Mouse (Mus musculus): ENCODE measurements around the gene Usf1.

Usf1 gene

GRCm38 (mm10) chr1:171419291-171419882 lies 8.3 kb downstream of the Usf1 start:
- no peak for DNase-seq

GRCm38 (mm10) chr1:171419905-171420304 lies 8.8 kb downstream of the Usf1 start:
- no peak for DNase-seq

- DNase-seq: no peak
Observed at GRCm38 (mm10) chr1:171422504-171423095, 11.5 kb downstream of the Usf1 start.

GRCm38 (mm10) chr1:171424638-171425037 lies 13.5 kb downstream of the Usf1 start:
- DNase-seq: no peak

GRCm38 (mm10) chr1:171425126-171425525 lies 14.0 kb downstream of the Usf1 start:
- DNase-seq: no peak

GRCm38 (mm10) chr1:171432158-171432557 lies 21.0 kb downstream of the Usf1 start:
- DNase-seq: no peak

- no peak for DNase-seq
Observed at GRCm38 (mm10) chr1:171435288-171435814, 24.2 kb downstream of the Usf1 start.

- no peak for DNase-seq
Observed at GRCm38 (mm10) chr1:171435974-171436373, 24.9 kb downstream of the Usf1 start.

- peak; percentile 41 to 55 for DNase-seq
Observed at GRCm38 (mm10) chr1:171437264-171438013, 26.3 kb downstream of the Usf1 start, which contains the start of gene F11r. F11r (plus strand) TSS chr1:171437535.

- DNase-seq: no peak
Observed at GRCm38 (mm10) chr1:171438014-171438670, 27.0 kb downstream of the Usf1 start.

GRCm38 (mm10) chr1:171439072-171439471 lies 28.0 kb downstream of the Usf1 start:
- no peak for DNase-seq

- no peak for DNase-seq
Observed at GRCm38 (mm10) chr1:171440025-171440725, 29.1 kb downstream of the Usf1 start.

- DNase-seq: no peak
Observed at GRCm38 (mm10) chr1:171441466-171442412, 30.6 kb downstream of the Usf1 start.

- no peak for DNase-seq
Observed at GRCm38 (mm10) chr1:171442413-171442760, 31.3 kb downstream of the Usf1 start.

GRCm38 (mm10) chr1:171445050-171445449 lies 33.9 kb downstream of the Usf1 start:
- DNase-seq: no peak

- no peak for DNase-seq
Observed at GRCm38 (mm10) chr1:171446854-171447253, 35.7 kb downstream of the Usf1 start.

- DNase-seq: no peak
Observed at GRCm38 (mm10) chr1:171447692-171448091, 36.6 kb downstream of the Usf1 start.

- no peak for DNase-seq
Observed at GRCm38 (mm10) chr1:171450062-171450461, 38.9 kb downstream of the Usf1 start.

GRCm38 (mm10) chr1:171451001-171451400 lies 39.9 kb downstream of the Usf1 start:
- DNase-seq: no peak

GRCm38 (mm10) chr1:171452522-171452921 lies 41.4 kb downstream of the Usf1 start:
- DNase-seq: no peak

- DNase-seq: no peak
Observed at GRCm38 (mm10) chr1:171452923-171453322, 41.8 kb downstream of the Usf1 start.

All from thymus, adult 18-20 months (tissue).